Mouse (Mus musculus) embryonic fibroblast, embryonic 13.5 days (primary cell): ENCODE data around the gene Ppfibp1.
A peak's percentile ranks its signal among the peaks of the same experiment; 100 is the strongest.

ENCODE experiments used
- CTCF ChIP-seq: IDR thresholded peaks from 2 replicates; pipeline ENCODE4 v1.5.1; 2011; ENCODE audit warnings: mild to moderate bottlenecking, control low read depth, low read length, moderate library complexity, borderline replicate concordance; ENCODE audit not compliant: insufficient read depth
- POLR2A ChIP-seq: IDR thresholded peaks from 2 replicates; pipeline ENCODE4 v1.6.1; 2011; ENCODE audit warnings: low read depth, mild to moderate bottlenecking, control low read depth, low read length, moderate library complexity

DNA sequence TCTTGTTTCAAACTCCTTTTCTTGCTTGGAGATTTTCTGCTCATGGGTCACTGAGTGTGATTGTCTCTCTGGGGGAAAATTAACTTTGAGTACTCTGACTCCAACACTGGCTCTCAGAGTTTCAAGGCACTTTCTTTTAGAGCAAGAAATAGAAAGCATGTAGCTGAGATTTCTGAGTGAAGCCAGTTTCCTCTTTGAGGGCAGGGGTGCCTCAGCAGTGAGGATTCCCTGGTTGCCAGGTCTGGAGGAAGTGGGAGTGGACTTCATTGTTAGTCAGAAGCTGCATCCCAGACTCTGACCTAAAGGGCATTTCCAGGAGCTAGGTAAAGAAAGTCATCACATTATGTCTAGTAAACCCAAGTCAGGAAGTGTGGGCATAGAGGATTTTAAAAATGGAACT is 2.3 kb downstream of the Ppfibp1 start:
- 0 out of 2 replicates have a peak, but pooled peaks have one; percentile 21 for TF ChIP-seq POLR2A
- TF ChIP-seq CTCF, result no peak
